Mouse (Mus musculus) erythroblast, adult 5-6 weeks (primary cell): ENCODE data around the gene Fchsd2. TPM values are rescaled to one million over a fixed set of nuclear protein-coding genes. Genes with fewer than 3 reads are reported as not detected.

ENCODE experiments used
- ATAC-seq: replicated peaks from 2 replicates; pipeline ENCODE4 v1.8.0; 2016; ENCODE audit warnings: moderate number of reproducible peaks, mild to moderate bottlenecking, moderate TSS enrichment, inconsistent platforms; ENCODE audit not compliant: poor library complexity, low FRiP score, severe bottlenecking
- total RNA-seq, 2 experiments: library from RNA; stranded (forward) in 1 of 2; stranded (reverse) in 1 of 2; fragments of 150-400 nt in 1 of 2; fragments of 200-764, 138-1000 nt in 1 of 2; gene quantifications; 2 replicates each; pipeline versions ENCODE4 v1.2.3 to v1.2.4; 2015 to 2017; ENCODE audit warnings: low replicate concordance in 2 of 2

Gene Fchsd2
- total RNA-seq, 2 experiments from 2014 or later, result 6.7 to 12.8 TPM

GRCm38 (mm10) chr7:101070406-101070805, 22.3 kb upstream of the Fchsd2 start:
- ATAC-seq, result no peak

GRCm38 (mm10) chr7:101071020-101071419, 21.6 kb upstream of the Fchsd2 start:
- no peak for ATAC-seq

GRCm38 (mm10) chr7:101072123-101072740, 20.4 kb upstream of the Fchsd2 start:
- ATAC-seq, result no peak

GRCm38 (mm10) chr7:101074170-101074767, 18.4 kb upstream of the Fchsd2 start:
- no peak for ATAC-seq

- no peak for ATAC-seq
Measured at GRCm38 (mm10) chr7:101083562-101084166, 9.0 kb upstream of the Fchsd2 start.

- ATAC-seq, result no peak
Measured at GRCm38 (mm10) chr7:101084816-101085456, 7.7 kb upstream of the Fchsd2 start.

GRCm38 (mm10) chr7:101085779-101086178, 6.9 kb upstream of the Fchsd2 start:
- ATAC-seq, result no peak

- ATAC-seq, result no peak
Measured at GRCm38 (mm10) chr7:101088687-101089086, 4.0 kb upstream of the Fchsd2 start.

GRCm38 (mm10) chr7:101089242-101089641, 3.4 kb upstream of the Fchsd2 start:
- no peak for ATAC-seq

- ATAC-seq, result no peak
Measured at GRCm38 (mm10) chr7:101093231-101093630, 568 bp downstream of the Fchsd2 start.

- ATAC-seq, result no peak
Measured at GRCm38 (mm10) chr7:101094746-101095145, 2.1 kb downstream of the Fchsd2 start.

- no peak for ATAC-seq
Measured at GRCm38 (mm10) chr7:101095560-101095959, 2.9 kb downstream of the Fchsd2 start.

- ATAC-seq, result no peak
Measured at GRCm38 (mm10) chr7:101096576-101096975, 3.9 kb downstream of the Fchsd2 start.

- no peak for ATAC-seq
Measured at GRCm38 (mm10) chr7:101097084-101097483, 4.4 kb downstream of the Fchsd2 start.

- no peak for ATAC-seq
Measured at GRCm38 (mm10) chr7:101099981-101100380, 7.3 kb downstream of the Fchsd2 start.

- ATAC-seq, result no peak
Measured at GRCm38 (mm10) chr7:101101156-101101691, 8.6 kb downstream of the Fchsd2 start.

- no peak for ATAC-seq
Measured at GRCm38 (mm10) chr7:101106666-101107065, 14.0 kb downstream of the Fchsd2 start.

- no peak for ATAC-seq
Measured at GRCm38 (mm10) chr7:101107073-101107810, 14.6 kb downstream of the Fchsd2 start.

GRCm38 (mm10) chr7:101107968-101108652, 15.4 kb downstream of the Fchsd2 start:
- ATAC-seq, result peak; percentile 72
